Mouse (Mus musculus) cerebral cortex, adult 2 months (tissue): ENCODE results near the gene Acat1.

ENCODE experiments used
- WGBS: fragments of 180-500 bp; shearing (Covaris S2); methylation state at CpG from one replicate; pipeline ENCODE4 v1.1.7; 2018; 5-methylcytosine and 5-hydroxymethylcytosine counted together

The Acat1 gene

DNA sequence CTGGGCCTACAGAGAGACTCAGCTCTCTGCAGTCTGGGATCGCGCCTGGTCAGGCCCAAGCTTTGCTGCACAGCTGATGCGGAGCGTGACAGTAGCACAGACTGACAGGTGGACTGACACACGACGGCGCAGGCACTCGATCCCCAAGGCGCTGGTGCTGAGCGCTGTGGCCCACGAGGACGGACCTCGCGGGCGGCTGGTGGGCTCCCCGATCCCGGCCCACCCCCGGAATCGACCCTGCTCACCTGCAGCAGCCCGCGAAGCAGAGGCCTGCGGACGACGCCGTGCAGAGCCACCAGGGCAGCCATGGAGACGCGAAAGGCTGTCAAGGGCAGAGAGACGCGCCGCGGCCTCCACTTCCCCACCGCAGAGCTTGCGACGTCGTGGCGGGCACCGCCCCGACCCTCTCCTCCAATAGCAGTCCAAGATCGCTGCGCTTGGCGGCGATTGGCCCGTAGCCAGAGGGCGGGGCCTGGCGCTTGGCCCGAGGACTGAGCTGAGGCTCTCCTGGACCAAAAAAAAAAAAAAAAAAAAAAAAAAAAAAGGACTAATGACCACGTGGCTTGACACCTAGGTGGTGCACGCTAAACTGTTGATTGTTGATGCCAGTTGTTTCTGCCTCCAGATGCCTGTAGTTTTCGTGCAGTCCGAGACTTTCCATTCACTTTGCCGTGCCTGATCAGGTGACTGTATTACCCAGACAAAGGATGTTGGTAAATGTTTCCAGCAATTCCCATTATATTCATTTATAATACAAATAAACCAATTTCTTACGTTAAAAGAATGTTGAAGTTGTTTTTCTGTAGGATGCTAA is at the start of gene Acat1:
Acat1 (minus strand) TSS at position 415 of the 814 bp plus-strand sequence.
- under 1% methylated on average over 52 of the region's 52 CpGs for WGBS

DNA sequence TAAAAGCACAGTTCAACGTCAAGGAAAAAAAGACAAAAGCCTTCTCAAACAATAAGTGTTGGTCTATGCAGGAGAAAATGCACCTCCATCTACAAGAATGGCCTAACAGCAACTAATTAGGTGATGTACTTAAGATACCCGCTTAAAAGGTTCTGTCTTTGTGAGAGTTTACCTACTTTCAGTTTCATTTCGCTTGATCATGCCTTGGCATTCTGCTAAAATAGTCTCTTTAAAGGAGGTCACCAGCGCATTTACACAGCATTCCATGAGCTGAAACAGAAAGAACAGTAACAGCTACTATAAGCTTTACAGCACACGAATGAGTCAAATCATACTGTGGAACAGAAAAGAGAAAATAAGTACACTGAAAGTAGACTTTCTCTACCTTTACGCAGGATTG is 24.6 kb upstream of the Acat1 start:
- 86% methylated on average over 6 of the region's 6 CpGs for WGBS

DNA sequence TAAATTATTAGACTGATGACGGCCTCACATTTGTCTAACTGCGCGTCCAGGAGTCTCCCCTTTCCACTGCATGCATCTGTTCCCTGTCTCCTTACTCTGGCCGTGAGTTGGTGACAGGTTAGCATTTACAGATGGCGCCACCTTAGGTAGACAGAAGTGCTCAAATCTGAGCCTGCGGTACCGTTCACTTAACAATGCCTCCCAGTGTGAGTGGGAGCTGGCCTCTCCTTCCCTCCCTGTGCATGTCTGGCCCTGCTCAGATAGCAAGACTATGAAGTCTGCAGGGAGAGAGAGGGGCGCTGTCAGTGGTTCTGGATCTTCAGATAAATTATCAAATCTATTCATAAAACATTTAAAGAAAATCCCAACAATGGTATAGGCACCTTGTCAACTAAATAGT is 5.1 kb upstream of the Acat1 start:
- 85% methylated on average over 8 of the region's 8 CpGs for WGBS

DNA sequence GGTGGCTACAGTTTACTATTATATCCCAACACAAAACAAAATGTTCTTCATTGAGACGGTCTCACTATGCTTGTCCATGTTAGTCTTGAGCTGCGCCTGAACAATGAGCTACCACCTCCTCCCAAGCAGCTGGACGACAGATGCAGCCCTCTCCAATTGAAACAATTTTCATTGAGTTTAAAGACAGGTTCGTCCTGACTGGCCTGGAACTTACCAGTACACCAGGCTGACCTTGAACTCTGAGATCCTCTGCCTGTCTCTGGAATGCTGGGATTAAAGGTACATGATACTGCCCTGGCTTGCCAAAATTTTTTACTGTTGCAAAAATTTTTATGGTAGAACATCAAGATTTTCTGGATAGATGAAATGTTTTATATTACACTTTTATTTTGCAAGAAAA is 4.1 kb upstream of the Acat1 start:
- WGBS, result 85% methylated on average over 4 of the region's 4 CpGs

DNA sequence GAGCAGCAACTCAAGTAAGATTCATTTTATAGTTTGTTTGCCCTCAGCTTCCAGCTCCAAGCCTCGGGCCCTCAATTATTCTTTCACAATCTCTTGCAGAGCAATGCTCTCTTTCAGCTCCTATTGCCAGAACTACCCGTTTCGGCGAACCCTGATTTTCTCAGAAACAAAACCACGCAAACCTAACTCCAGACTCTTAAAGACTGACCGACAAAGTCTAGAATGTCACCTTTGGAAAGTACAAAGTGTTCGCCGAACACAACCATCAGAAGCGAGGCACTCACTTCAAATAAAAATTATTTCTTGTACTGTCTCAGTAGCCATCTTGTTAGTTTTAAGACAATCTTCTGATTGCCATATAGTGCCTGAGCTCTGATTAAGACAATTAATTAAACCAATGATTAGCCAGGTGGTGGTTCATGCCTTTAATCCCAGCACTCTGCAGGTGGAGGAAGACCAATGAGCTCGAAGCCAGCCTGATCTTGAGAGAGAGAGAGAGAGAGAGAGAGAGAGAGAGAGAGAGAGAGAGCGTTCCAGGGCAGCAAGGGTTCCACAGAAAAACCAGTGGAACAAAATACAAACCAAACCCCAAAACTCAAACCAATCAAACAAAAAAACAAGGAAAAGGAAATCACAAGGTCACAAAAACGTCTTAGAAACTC is 745 bp downstream of the Acat1 start:
- 32% methylated on average over 12 of the region's 12 CpGs for WGBS

DNA sequence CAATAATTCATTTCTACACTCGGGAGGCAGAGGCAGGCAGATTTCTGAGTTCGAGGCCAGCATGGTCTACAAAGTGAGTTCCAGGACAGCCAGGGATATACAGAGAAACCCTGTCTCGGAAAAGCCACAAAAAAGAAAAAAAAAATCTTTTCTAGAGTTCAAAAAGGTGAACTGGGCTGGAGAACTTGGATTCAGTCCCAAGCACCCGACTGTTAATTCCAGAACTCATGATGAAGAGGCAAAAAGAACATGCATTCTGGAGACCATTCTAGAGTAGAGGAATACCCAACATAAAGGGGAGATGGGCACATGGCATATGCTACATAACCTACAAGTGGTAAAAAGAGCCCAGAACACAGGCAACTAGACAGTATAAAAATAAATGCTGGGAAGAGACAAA is 2.4 kb downstream of the Acat1 start:
- WGBS, result 89% methylated on average over 4 of the region's 4 CpGs

DNA sequence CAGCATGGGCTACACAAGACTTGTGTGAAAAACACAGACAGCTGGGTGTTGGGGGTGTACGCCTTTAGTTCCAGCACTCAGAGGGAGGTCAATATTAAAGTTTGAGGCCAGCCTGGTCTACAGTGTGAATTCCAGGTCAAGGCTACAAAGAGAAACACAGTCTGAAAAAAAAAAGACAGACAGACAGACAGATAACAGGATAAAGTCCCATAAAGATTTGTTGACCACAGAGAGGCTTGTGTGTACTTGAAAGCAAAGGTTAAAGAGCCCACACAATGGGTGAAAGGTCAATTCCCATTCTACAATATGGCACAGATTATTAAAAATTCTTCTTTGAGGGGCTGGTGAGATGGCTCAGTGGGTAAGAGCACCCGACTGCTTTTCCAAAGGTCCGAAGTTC is 3.0 kb downstream of the Acat1 start:
- 96% methylated on average over 3 of the region's 3 CpGs for WGBS

DNA sequence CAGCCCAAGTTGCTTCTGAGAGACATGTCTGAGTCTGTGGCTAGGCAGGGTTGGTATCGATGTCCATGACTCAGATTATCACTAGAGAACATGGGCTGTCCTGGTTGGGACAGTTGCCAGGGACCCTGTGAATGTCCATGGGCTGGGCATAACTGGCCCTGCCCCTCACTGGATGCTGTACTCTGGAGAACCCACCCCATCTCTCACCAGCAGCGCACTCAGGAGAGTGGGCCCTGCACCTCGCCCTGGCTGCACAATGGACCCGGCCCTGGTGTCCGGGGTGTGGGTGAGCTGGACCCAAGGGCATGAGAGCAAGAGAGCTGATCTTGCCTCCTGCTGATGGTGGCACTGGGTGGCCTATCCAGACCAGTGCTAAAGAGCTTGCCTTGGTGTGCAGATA is 5.2 kb downstream of the Acat1 start:
- WGBS, result 94% methylated on average over 5 of the region's 5 CpGs

DNA sequence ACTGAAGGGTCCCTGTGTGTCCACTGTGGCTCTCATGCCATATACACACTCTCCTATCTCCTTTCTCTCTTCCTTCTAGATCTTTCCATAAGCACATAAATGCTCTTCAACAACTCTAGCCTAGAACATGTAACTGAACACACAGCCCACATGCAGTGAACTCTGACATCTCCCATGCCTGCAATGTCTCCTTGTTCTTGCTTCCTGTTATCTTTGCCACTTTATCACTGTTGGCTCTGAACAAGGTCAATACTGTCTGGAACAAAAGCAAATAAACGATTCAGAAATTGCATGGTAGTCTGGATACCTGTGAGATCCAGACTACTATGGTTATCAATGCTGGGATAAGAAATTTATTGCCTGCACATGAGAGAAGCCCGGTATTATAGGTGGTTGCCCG is 6.3 kb downstream of the Acat1 start:
- WGBS, result 81% methylated on average over 3 of the region's 3 CpGs

DNA sequence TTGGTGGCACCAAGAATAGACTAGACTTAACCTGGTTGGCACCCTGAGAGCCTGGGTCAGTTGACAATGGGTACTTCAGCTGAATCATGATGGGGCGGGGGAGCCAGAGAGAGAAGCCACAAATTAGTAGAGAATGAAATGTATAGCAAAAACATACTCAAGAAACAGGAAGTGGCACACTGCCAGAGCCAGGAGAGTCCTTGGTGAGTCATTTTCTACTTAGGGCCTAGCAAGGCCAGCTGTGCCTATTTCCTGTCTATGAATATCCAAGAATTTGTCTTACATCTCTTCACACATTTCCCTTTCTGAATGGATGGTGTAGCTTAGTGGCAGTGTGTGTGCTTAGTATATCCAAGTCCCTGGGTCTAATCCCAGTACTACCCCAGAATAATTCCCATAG is 6.8 kb downstream of the Acat1 start:
- WGBS, result 71% methylated on average over 1 of the region's 1 CpGs

DNA sequence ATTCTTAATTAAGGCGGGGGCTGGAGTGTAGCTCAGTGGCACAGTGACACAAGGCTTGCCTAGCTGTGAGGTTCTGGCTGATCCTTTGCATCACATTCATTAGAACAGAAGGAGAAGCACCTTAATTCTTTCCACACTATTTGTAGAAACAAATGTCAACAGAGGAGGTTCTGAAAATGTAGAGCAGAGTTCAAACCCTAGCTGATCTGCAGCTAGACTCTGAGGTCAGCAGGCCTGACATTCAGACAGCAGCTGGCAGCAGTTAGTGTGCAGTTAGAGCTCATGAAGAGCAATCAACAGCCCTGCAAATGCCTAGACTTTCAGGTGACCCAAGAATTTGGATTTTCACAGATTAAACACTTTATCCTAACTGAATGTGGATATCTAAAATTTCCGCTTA is 8.6 kb downstream of the Acat1 start:
- 74% methylated on average over 2 of the region's 2 CpGs for WGBS

DNA sequence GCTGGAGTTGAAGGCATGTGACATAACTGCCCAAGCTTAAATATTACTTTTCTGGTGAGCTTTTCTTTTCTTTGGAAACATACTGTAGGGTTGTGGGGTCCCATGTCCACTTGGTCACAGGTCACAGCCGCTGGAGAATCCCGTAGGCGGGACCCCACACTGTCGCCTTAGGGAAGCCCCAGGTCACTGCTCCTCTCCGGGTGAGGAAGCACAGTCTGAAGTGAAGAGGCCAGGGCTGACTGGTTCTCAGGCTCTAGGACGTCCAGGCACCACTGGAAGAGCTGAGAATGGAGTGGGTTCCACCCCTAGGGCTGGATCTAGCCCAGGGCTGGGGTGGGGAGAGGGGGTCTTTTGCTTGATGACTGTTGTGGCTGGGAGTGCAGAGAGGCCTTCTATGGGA is 11.6 kb downstream of the Acat1 start:
- WGBS, result 87% methylated on average over 6 of the region's 6 CpGs

DNA sequence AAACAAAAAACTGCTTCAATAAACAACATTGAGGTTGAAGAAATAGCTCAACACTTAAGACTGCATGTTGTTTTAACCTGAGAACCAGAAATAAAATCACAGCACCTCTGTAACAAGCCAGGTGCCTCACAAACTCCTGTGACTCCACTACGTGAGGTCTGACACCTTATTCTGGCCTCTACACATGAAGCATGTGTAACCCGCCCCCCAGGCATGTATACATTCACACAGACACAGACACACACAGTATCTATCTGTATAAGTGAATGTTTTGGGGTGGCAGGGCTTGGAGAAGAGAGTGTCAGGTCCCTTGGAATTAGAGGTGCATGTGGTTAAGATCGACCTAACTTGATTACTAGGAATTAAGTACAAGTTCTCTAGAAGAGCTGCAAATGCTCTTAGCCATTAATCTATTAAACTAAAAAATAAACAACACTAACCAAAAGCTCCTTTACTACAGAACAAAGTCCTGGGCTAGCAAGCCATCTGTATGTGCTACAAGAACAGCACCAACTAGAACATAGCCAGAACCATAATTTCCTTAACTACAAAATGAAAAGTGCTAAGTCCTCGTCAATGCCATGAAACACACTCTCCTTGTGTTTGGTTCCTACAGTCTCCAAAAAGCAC is 13.1 kb downstream of the Acat1 start:
- WGBS, result 91% methylated on average over 4 of the region's 4 CpGs

DNA sequence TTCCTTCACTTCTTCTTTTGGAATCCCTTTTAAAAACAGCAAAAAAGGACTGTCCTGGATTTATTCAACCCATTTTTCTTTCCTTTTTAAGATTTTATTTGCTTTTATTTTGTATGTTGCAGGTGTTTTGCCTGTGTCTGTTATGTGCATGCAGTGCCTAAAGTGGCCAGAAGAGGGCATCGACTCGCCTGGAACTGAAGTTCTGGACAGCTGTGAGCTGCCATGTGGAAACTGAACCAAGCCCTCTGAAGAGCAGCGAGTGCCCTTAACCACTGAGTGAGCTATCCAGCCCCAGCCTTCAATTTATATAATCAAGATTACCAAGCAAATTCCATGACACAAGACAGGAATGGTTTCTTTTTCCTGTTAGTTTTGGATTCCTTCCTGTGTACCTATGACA is 15.4 kb downstream of the Acat1 start:
- WGBS, result 4% methylated on average over 3 of the region's 3 CpGs

DNA sequence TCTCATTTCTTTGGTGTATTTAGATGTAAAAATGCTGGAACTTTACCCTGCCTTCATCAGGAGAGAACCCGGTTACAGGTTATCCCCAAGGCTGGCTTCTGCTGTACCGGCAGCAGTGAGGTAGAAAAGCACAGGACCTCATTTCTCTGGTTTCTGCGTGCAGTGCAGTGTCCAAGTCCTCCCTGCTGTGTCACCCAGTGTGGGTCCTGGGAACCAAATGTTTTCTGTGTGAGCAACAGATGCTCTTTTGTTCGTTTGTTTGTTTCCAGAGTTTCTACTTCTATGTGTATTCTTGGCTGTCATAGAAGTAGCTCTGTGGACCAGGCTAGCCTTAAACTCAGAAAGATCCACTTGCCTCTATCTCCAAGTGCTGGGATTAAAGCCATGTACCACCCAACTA is 28.3 kb downstream of the Acat1 start:
- WGBS, result 70% methylated on average over 4 of the region's 4 CpGs

DNA sequence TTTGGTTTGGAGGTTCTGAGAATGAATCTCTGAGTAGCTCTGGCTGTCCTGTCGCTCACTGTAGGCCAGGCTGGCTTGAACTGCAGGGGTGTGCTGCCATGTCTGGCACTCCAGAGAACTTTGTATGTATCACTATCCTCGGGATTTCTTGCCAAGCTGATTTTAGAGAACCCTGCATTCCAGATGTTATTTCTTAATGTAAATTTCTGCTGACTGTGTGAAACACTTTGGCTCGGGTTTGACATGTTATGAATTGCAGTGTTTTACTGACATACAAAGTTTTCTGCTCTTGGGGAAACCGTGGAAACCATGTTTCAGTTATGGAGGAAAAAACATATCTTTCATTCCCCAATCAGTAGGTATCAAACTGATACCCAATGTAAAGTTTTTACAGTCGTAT is 34.5 kb downstream of the Acat1 start:
- WGBS, result 84% methylated on average over 5 of the region's 5 CpGs

DNA sequence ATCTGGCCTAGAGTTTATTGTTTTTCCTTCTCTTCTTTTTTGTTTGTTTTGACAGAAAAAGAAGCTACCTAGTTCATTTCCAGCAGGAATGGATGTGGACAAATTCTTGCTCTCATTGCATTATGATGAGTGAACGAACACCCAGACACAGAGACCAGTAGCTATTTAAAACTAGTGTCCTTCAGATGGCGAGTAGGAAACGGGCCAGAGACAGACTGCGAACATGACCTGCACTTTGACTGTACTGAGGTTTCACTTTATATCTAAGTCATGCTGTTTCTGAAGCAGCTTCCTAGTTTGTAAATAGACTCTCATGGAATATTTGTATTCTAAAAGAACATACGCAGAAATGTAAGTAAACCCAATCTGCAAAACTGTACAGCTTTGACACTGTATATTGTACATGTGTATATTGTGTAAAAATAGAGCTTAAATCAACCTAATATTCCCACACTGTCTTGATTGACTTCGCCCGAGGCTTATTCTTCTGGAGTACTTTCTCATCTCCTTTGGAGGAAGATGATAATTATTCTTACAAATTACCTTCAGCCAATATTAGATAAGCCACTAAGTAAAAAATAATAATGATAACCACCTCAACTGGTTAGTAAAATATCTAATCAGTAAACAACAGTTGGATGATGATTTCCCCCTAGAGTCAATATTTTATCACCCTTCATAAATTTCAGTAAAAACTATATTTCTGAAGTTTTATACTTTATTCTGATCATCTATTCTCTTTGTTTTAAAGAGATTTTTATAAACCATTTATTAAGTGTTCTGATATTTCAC is 37.5 kb downstream of the Acat1 start:
- 85% methylated on average over 7 of the region's 7 CpGs for WGBS

DNA sequence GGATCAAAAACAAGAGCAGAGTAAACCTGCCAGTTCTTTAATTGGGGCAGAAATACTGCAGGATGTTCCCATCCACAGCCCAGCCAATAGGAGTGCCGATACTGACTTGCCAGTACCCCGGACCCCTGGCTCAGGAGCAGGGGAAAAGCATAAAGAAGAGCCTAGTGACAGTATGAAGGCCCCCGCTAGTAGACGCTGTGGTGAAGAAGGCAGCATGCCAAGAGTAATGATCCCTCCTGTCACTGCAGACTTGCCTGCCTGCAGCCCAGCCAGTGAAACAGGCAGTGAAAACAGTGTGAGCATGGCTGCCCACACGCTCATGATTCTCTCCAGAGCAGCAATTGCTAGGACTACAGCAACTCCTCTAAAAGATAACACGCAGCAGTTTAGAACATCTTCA is 39.5 kb downstream of the Acat1 start:
- 61% methylated on average over 6 of the region's 6 CpGs for WGBS

DNA sequence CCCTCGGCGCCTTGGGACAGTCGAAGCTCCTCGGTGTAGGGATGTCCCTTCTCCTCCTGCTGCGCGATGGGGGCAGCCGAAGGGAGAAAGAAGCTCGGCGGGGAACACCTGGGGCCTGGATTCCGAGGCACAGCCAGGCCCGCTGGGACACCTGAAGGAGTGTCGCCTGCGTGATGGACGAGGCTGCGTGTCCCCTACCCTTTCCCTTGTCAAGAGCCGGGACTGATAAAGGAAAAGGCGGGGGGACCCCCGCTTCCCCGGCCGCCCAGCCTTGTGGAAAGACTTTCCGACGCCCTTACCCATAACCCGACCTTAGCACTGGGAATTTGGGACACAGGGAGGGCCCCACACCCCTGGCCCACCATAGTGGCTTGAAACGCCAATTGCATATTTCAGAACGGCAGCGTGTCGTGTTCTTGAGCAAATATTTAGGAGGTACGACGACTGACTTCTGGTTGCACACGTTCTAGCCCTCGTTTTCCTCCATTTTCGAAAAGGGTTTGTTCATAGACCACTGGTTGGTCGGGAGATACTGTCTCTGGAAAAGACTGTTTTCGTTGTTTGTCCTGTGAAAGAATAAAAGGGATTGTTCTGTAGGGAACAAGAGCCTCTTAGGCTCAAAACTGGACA is 72.7 kb downstream of the Acat1 start:
- WGBS, result under 1% methylated on average over 34 of the region's 34 CpGs

DNA sequence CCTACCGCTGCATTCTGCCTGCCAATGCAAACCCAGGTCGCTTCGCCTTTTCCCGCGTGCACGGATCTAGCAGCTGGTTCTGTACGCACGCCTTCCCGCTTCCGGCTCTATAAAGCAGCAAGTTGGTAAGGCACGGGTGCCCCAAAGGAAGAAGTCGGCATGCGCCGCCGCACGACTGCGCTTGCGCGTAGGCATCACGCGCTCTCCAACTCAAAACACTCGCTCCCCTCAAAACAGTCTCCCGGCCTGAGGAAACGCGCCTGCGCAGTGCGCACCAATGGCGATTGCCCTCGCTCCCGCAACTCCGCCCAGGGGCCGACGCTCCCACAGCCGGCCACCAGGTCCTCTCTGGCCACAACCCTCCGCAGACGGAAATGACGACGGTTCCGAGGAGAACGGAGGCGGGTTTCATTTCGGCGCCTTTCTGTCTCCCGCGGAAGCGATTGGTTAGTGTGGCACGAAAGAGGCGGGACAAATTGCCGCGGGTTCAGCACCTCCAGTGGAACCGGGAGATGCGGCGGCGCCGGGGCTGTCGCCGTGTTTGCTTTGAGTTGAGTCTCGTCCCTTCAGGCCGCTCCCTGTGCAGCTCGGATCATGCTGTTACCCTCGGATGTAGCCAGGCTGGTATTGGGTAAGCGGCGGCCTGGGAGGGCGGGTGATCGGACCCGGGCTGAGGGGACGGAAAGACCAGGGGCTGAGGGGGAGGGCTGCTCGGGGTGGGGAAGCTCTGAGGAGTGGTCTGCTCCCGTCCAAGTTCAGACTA is 73.4 kb downstream of the Acat1 start, which contains the start of the genes Atm and Npat:
Atm (minus strand) TSS at position 183 of the 763 bp plus-strand sequence.
Npat (plus strand) TSS at position 490 of the 763 bp plus-strand sequence.
- WGBS, result under 1% methylated on average over 69 of the region's 69 CpGs
